Mouse (Mus musculus): ENCODE data around the gene Adcy5.

DNA sequence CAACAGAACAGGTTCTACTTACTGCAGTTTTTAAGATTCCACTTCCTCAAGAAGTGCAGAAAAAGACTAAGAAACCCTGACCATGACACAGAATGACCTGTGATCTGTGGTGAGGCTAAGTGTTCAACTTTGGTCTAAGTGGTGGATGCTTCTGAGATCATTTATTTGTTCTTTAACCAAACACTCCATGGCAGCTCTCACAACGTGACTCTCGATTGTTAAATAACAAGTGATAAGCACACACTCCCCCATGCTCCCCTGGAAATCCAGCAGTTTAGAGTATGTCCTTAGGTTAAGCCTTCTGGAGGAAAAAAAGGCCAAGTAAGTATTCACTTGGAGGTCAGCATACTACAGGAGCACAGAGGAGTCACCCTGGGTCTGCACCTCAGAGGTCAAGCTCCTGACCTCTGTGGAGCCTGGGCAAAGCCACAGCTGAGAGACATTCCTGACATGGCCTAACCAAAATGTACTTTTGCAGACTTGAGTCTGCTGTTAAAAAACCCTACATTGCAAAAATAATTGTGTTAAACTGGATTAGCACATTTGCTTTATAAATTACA, 156.0 kb downstream of the Adcy5 start:
- TF ChIP-seq CTCF (IDR thresholded peaks at IDR 0.05; ENCODE audit: low read depth, low read length), result no peak
- no peak for TF ChIP-seq TAL1 (conservative IDR thresholded peaks at IDR 0.05; ENCODE audit: low read depth, low read length)
- no peak for TF ChIP-seq POLR2AphosphoS5 (IDR thresholded peaks at IDR 0.05; ENCODE audit: insufficient replicate concordance, low read depth, low read length)
- TF ChIP-seq GATA1 (IDR thresholded peaks at IDR 0.05; ENCODE audit: borderline replicate concordance, low read length), result no peak
